Mouse (Mus musculus) forebrain, embryonic 13.5 days (tissue): ENCODE results near the gene 4930402H24Rik. TPM values are rescaled to one million over a fixed set of nuclear protein-coding genes. Genes with fewer than 3 reads are reported as not detected.
"Not testable (repeated sequence)": the region's sequence is repeated elsewhere in the genome, so short reads cannot be mapped to it uniquely, and the experiment has no call there.

ENCODE experiments used
- ATAC-seq: fragments of 200-750 bp; cut with Nextera tagmentation; 2 replicates; pipeline ENCODE4 v1.8.0; 2017
- H3K27ac ChIP-seq: fragments of 300-500 bp; sonication (generic); 2 replicates; pipeline ENCODE4 v1.5.1; 2015; ENCODE audit warnings: inconsistent platforms, mild to moderate bottlenecking, moderate library complexity
- H3K27me3 ChIP-seq: fragments of 300-500 bp; sonication (generic); 2 replicates; pipeline ENCODE4 v1.6.1; 2015; ENCODE audit warnings: mild to moderate bottlenecking, inconsistent platforms
- H3K36me3 ChIP-seq: fragments of 300-500 bp; sonication (generic); 2 replicates; pipeline ENCODE4 v1.6.1; 2015; ENCODE audit warnings: mild to moderate bottlenecking, inconsistent platforms; ENCODE audit not compliant: poor library complexity, severe bottlenecking
- H3K4me1 ChIP-seq: fragments of 300-500 bp; sonication (generic); 2 replicates; pipeline ENCODE4 v1.6.1; 2015; ENCODE audit warnings: inconsistent platforms
- H3K4me2 ChIP-seq: fragments of 300-500 bp; sonication (generic); 2 replicates; pipeline ENCODE4 v1.6.1; 2015; ENCODE audit warnings: inconsistent platforms, mild to moderate bottlenecking, moderate library complexity
- H3K4me3 ChIP-seq: fragments of 300-500 bp; sonication (generic); 2 replicates; pipeline ENCODE4 v1.5.1; 2015; ENCODE audit warnings: mild to moderate bottlenecking, inconsistent platforms
- H3K9ac ChIP-seq: fragments of 300-500 bp; sonication (generic); 2 replicates; pipeline ENCODE4 v1.6.1; 2015; ENCODE audit warnings: mild to moderate bottlenecking, inconsistent platforms
- H3K9me3 ChIP-seq: fragments of 300-500 bp; sonication (generic); replicated peaks from 2 replicates; pipeline ENCODE4 v1.6.1; 2016; ENCODE audit warnings: inconsistent platforms
- WGBS: fragments of 180-500 bp; shearing (Covaris S2); methylation state at CpG from one replicate; pipeline ENCODE4 v1.1.7; 2015; 5-methylcytosine and 5-hydroxymethylcytosine counted together
- polyA plus RNA-seq: library from polyadenylated mRNA; unstranded; fragments of >200 nt; fragmentation: Nextera tagmentation; extraction: Ambion mirVana; gene quantifications from 2 replicates; pipeline ENCODE4 v1.2.1, GENCODE M21; 2015

Gene 4930402H24Rik
- polyA plus RNA-seq, 1 experiment from 2014 or later, result 78.5 TPM

DNA sequence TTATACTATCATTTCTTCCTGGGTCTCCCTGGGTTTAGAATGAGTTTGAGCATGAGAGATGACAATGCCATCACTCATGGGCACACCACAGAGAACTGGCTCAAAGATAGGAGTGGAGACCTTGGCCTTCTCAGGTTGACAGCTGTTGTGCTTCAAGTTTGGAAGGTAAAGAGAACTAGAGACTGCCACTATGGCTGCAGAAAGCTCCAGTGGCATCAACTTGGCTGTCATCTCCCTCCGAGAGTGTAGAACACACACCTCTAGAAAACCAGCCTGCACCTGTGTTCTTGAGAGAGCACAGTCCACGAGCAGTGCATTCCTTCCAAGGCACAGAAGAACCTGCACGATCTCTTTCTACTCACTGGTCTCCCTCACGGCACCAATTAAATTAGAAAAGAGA, 76.7 kb downstream of the 4930402H24Rik start:
- no peak overlapping the region for H3K27ac ChIP-seq

DNA sequence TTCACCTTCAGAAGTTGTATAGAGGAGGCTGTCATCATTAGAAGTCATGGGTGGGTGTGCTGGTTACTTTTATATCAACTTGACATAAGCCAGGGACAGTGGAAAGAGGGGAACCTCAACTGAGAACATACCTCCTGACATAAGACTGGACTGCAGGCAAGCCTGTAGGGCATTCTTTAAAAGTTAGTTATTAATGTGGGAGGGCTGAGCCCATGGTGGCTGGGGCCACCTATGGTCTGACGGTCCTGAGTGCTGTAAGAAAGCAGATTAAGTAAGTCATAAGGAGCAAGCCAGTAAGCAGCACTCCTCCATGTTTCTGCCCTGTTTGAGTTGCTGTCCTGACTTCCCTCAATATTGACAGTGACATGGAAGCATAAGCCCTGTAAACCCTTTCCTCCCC, 77.5 kb downstream of the 4930402H24Rik start:
- Histone ChIP-seq H3K9ac (no peak overlapping the region), H3K27ac (no peak overlapping the region), H3K9me3 (0 out of 2 replicates have a peak, but pooled peaks cover 3% of the 10 kb centered on the region), H3K27me3 (no peaks in the 10 kb centered on the region), H3K4me2 (no peak overlapping the region), H3K4me1 (peaks cover 9% of the 10 kb centered on the region; the same call in 1 of the 2 replicates), H3K36me3 (peaks cover 17% of the 10 kb centered on the region), H3K4me3 (no peak overlapping the region)
- ATAC-seq, result no peak
- 91% methylated on average over 1 of the region's 1 CpGs for WGBS

More for the DNA sequence above, 76.7 kb downstream of the 4930402H24Rik start:
- H3K9ac ChIP-seq, result no peak overlapping the region
- no peak overlapping the region for H3K4me3 ChIP-seq
- H3K4me1 ChIP-seq, result peaks cover 9% of the 10 kb centered on the region; the same call in 1 of the 2 replicates
- H3K36me3 ChIP-seq, result peaks cover 17% of the 10 kb centered on the region
- H3K27me3 ChIP-seq, result no peaks in the 10 kb centered on the region
- no peak for ATAC-seq
- no peak overlapping the region for H3K4me2 ChIP-seq
- H3K9me3 ChIP-seq, result 0 out of 2 replicates have a peak, but pooled peaks cover 3% of the 10 kb centered on the region
- 91% methylated on average over 4 of the region's 4 CpGs for WGBS

DNA sequence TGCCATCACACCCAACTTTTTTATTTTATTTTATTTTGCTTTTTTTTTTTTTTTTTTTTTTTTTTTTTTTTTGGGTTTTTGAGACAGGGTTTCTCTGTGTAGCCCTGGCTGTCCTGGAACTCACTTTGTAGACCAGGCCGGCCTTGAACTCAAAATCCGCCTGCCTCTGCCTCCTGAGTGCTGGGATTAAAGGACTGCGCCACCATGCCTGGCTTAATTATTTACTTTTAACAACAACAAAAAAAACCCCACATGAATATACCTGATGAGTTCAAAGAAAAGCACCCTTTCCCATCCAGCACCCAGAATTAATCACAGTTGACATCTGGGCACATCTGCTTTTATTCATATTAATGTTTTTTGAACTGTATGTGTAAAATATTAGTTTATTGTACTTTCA, 78.1 kb downstream of the 4930402H24Rik start:
- not testable (repeated sequence) for H3K4me3 ChIP-seq, H3K27ac ChIP-seq, H3K9ac ChIP-seq, H3K27me3 ChIP-seq, H3K9me3 ChIP-seq, H3K4me1 ChIP-seq, H3K4me2 ChIP-seq, ATAC-seq
- H3K36me3 ChIP-seq, result peaks cover 17% of the 10 kb centered on the region
- WGBS, result 93% methylated on average over 3 of the region's 3 CpGs

DNA sequence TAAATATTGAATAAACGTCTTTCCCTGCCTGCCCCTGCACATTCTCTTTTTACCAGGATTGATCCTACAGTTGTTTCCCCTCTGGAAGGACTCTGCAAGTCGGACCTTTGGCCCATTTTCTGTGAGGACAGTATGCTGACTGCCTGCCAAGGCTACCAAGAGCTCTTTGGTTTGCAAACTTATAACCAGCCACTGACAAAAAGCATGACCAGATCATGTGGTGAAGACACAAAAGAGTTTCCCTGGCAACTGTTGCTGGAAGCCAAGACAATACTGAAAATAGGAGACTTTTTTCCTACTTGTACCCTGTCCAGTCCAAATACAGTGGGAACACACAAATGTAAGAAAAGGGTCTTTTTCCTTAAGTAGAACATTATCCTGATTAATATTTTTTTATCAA, 78.8 kb downstream of the 4930402H24Rik start:
- Histone ChIP-seq H3K9me3 (0 out of 2 replicates have a peak, but pooled peaks cover 3% of the 10 kb centered on the region), H3K4me3 (no peak overlapping the region), H3K27me3 (no peaks in the 10 kb centered on the region), H3K36me3 (peaks cover 17% of the 10 kb centered on the region), H3K9ac (no peak overlapping the region), H3K4me1 (peaks cover 9% of the 10 kb centered on the region; the same call in 1 of the 2 replicates), H3K4me2 (no peak overlapping the region), H3K27ac (no peak overlapping the region)
- 39% methylated on average over 2 of the region's 2 CpGs for WGBS
- 0 out of 2 replicates have a peak, but pooled peaks have one; percentile 43 for ATAC-seq

DNA sequence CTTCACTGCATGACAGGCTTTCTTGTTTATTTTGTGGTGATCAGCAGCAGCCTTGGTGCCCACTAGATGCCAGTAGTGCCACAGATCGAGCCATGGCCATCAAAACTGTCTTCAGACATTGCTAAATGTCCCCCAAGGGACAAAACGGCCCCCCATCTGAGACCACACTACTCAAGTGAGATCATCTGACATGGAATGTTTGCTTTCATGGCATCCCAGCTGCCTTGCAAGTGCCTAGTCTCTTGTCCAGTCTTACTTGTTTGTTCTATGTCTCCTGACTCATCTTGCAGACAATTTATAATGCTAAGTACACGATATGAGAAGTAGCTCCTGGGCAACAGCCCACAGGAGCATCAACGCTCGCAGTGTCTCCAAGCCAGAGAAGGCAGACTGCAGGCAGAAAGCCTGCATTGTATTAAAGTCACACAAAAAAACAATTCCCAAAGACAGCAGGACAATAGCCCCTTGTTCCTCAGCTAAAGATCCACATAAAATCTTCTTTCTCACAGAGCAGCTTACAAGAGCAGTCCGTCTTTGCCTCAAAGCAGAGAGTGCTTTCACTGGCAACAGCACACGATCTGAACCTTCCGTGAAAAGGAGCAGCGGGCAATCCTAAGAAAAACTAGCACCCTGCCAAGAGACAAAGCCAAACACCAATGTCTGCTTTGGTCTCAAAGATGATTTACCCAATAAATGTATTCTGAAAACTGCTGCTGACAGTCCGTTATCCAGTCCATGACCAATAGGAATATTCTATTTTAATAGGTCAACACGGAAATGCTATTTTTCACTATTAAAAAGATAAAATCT, 87.2 kb downstream of the 4930402H24Rik start:
- H3K4me1 ChIP-seq, result no peaks in the 10 kb centered on the region
- peak overlapping the region; percentile 21; the same call in 1 of the 2 replicates for H3K9ac ChIP-seq
- no peak overlapping the region for H3K4me2 ChIP-seq
- no peaks in the 10 kb centered on the region for H3K27me3 ChIP-seq
- no peaks in the 10 kb centered on the region for H3K9me3 ChIP-seq
- ATAC-seq, result no peak
- H3K4me3 ChIP-seq, result no peak overlapping the region
- H3K27ac ChIP-seq, result peak overlapping the region; percentile 31
- H3K36me3 ChIP-seq, result peaks cover 65% of the 10 kb centered on the region
- 39% methylated on average over 11 of the region's 11 CpGs for WGBS

DNA sequence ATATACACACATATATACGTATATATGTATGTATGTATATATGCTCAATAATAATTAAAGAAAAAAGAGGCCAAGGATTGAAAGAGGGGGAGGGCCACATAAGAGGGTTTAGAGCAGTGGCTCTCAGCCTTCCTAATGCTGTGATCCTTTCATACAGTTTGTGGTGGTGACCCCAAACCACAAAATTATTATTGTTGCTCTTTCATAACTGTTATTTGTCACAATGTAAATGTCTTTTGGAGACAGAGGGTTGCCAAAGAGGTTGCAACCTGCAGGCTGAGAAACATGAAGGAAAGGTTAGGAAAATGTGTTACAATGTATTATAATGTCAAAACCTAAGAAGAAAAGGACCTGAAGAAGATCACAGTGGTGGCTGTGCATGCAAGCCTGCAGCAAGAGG, 88.3 kb downstream of the 4930402H24Rik start:
- no peak for ATAC-seq
- H3K4me1 ChIP-seq, result no peaks in the 10 kb centered on the region
- H3K9ac ChIP-seq, result no peak overlapping the region
- no peaks in the 10 kb centered on the region for H3K27me3 ChIP-seq
- peaks cover 76% of the 10 kb centered on the region for H3K36me3 ChIP-seq
- H3K4me3 ChIP-seq, result no peak overlapping the region
- H3K27ac ChIP-seq, result no peak overlapping the region
- WGBS, result 90% methylated on average over 1 of the region's 1 CpGs
- H3K9me3 ChIP-seq, result no peaks in the 10 kb centered on the region
- no peak overlapping the region for H3K4me2 ChIP-seq

DNA sequence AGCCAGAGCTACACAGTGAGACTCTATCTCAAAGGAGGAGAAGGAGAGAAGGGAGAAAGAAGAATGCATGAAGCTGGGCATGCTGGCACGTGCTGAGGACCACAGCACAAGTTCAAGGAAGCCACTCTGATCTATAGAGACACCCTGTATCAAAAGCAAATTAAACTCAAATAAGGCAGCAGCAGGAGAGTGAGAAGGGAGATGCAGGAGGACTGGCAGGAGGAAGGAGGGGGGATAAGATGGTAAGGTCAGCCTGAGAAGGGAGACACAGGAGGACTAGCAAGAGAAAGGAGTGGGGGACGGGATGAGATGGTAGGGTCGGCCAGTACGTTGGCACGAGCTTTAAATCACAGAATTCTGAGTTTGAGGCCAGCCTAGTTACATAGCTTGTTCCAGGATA, 90.0 kb downstream of the 4930402H24Rik start:
- H3K36me3 ChIP-seq, result peaks cover 83% of the 10 kb centered on the region
- no peak overlapping the region for H3K27ac ChIP-seq
- H3K27me3 ChIP-seq, result no peaks in the 10 kb centered on the region
- H3K4me1 ChIP-seq, result no peaks in the 10 kb centered on the region
- 94% methylated on average over 5 of the region's 5 CpGs for WGBS
- no peak overlapping the region for H3K4me3 ChIP-seq
- no peak for ATAC-seq
- H3K9me3 ChIP-seq, result no peaks in the 10 kb centered on the region
- no peak overlapping the region for H3K4me2 ChIP-seq
- H3K9ac ChIP-seq, result no peak overlapping the region

DNA sequence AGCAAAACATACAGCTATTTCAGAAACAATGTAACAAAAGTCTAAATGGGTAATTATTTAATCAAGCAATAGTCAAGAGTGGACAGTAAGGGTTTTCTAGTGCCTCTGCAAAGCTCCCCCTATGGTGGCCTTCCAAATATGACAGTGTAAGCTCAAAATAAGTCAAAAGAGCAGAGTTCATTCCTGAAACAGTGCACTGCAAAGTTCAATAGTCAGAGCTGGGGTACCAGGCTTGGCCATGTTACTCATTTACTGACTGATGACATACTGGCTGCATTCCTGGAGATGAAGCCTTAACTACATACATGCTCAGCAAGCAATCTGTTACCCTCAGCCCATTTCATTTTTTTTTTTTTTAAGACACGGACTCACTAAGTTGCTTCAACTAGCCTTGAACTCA, 91.7 kb downstream of the 4930402H24Rik start:
- Histone ChIP-seq H3K27me3 (no peaks in the 10 kb centered on the region), H3K36me3 (peaks cover 81% of the 10 kb centered on the region), H3K4me2 (no peak overlapping the region), H3K9ac (no peak overlapping the region), H3K9me3 (no peaks in the 10 kb centered on the region), H3K4me3 (no peak overlapping the region), H3K27ac (no peak overlapping the region), H3K4me1 (no peaks in the 10 kb centered on the region)
- no peak for ATAC-seq
- WGBS, result 94% methylated on average over 1 of the region's 1 CpGs

DNA sequence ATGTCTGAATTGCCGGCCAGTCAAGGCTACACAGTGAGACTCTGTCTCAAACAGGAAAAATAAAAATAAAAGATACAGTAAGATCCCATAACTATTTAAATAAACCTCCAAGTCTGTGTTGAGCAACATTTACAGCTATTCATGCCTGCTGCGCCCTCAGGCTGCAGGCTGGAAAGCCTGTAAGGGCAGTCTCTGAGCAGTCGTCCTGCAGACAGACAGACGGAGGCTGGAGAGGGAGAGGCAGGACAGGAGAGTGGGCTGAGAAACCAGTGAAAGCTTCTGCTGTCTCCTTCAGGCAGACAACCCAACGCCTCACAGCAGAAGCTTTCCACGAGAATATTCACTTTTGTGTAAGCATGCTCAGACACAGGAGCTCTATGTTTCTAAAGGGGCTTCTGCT, 92.5 kb downstream of the 4930402H24Rik start:
- Histone ChIP-seq H3K27me3 (no peaks in the 10 kb centered on the region), H3K4me1 (no peaks in the 10 kb centered on the region), H3K36me3 (peaks cover 81% of the 10 kb centered on the region), H3K4me3 (no peak overlapping the region), H3K9me3 (no peaks in the 10 kb centered on the region), H3K4me2 (no peak overlapping the region), H3K9ac (no peak overlapping the region), H3K27ac (no peak overlapping the region)
- 75% methylated on average over 6 of the region's 6 CpGs for WGBS
- no peak for ATAC-seq

DNA sequence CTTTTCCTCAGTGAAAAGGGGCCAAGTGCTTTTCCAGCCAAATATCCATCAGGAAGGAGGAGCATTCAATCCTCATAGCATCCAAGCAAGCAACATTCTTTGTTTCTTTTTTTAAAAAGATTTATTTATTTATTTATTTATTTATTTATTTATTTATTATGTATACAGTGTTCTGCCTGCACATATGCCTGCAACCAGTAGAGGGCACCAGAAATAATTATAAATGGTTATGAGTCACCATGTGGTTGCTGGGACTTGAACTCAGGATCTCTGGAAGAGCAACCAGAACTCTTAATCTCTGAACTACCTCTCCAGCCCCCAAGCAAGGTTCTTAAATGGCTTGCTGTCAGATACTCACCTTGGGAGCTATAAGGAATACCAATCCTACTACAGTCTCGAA, 93.7 kb downstream of the 4930402H24Rik start:
- Histone ChIP-seq H3K4me3 (no peak overlapping the region), H3K4me1 (no peaks in the 10 kb centered on the region), H3K27me3 (no peaks in the 10 kb centered on the region), H3K4me2 (no peak overlapping the region), H3K27ac (no peak overlapping the region), H3K36me3 (peaks cover 88% of the 10 kb centered on the region), H3K9ac (no peak overlapping the region), H3K9me3 (no peaks in the 10 kb centered on the region)
- 94% methylated on average over 1 of the region's 1 CpGs for WGBS
- no peak for ATAC-seq

DNA sequence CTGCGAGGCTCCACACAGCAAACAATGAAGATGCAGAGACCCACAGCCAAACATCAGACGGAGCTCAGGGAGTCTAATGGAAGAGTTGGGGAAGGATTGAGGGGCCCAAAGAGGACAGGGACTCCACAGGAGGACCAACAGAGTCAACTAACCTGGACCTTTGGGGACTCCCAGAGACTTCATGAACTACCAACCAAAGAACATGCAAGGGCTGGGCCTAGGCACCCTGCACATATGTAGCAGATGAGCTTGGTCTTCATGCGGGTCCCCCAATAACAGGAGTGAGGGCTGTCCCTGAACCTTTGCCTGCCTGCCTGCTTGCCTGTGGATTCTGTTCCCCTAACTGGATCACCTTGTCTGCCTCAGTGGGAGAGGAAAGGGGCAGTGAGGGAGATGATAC, 101.1 kb downstream of the 4930402H24Rik start:
- Histone ChIP-seq H3K27ac (no peak overlapping the region), H3K27me3 (no peaks in the 10 kb centered on the region), H3K4me3 (no peak overlapping the region), H3K36me3 (peaks cover 70% of the 10 kb centered on the region), H3K9me3 (no peaks in the 10 kb centered on the region), H3K9ac (no peak overlapping the region), H3K4me2 (no peak overlapping the region), H3K4me1 (no peaks in the 10 kb centered on the region)
- 91% methylated on average over 3 of the region's 3 CpGs for WGBS
- no peak for ATAC-seq

DNA sequence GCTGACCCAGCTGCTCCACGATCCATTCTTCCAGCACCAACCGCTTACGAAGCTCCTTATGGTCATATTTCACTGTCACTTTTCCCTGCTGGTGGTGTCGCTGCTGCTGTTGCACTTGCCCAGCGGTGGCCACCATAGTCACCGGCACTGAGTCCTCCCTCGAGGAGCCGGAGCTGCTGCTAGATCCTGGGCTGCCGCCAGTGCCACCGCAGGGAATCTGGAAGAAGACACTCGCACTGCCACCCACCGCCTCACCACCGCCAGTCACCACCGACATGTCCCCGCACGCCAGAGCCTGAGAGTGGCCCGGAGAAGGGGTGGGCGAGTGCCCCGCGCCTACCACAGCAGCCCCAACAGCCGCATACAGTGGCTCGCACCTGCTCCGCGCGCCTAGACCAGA, 102.5 kb downstream of the 4930402H24Rik start:
- H3K9ac ChIP-seq, result no peak overlapping the region
- no peak overlapping the region for H3K4me2 ChIP-seq
- H3K27ac ChIP-seq, result no peak overlapping the region
- H3K9me3 ChIP-seq, result no peaks in the 10 kb centered on the region
- 73% methylated on average over 25 of the region's 25 CpGs for WGBS
- no peaks in the 10 kb centered on the region for H3K4me1 ChIP-seq
- no peak for ATAC-seq
- no peak overlapping the region for H3K4me3 ChIP-seq
- H3K27me3 ChIP-seq, result no peaks in the 10 kb centered on the region
- H3K36me3 ChIP-seq, result peaks cover 55% of the 10 kb centered on the region

DNA sequence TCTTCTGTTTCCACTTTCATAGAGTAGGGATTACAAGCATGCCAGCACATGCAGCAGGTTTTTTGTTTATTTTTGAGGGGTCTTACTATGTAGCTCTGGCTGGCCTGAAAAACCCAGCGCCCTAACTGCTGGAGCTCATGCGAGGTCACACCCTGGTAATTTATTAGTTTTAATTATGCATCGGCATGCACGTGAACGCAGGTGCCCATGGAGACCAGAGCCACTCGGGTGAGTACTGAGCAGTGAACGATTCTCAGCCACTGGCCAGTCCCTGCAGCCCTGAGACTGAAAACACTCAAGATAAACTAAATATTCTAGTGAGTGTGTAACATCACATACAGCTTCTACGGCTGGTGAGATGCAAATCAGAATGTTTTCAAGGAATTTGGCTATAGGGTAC, 110.5 kb downstream of the 4930402H24Rik start:
- ATAC-seq, result no peak
- WGBS, result 85% methylated on average over 8 of the region's 8 CpGs
- Histone ChIP-seq H3K9ac (no peak overlapping the region), H3K4me1 (no peaks in the 10 kb centered on the region), H3K27me3 (no peaks in the 10 kb centered on the region), H3K4me3 (no peak overlapping the region), H3K36me3 (peaks cover 43% of the 10 kb centered on the region), H3K9me3 (no peaks in the 10 kb centered on the region), H3K4me2 (no peak overlapping the region), H3K27ac (no peak overlapping the region)
